20 mouse cellular contexts compared by ENCODE assay signal in genomic region chr14:48352825-48353224, GRCm38 (mm10).
DNase-seq lines count a peak whose midpoint lies in the region; ATAC-seq lines count a peak whose summit lies in the region.
"Had no signal": no experiment of that assay in that cellular context is flagged by ENCODE, and none has a peak within 500 bp of the region (broad histone marks: within the 10 kb centered on the region; RNA-seq: fewer than 3 reads in every experiment).

No protein-coding gene starts in this region.

- DNase-seq in 3T3-L1 (ENCODE audit: low read depth, low spot score) = peak; percentile 22
- peak; percentile 64 for DNase-seq in adipocyte (ENCODE audit: low spot score)
- peak; percentile 50 for DNase-seq in gonadal fat pad, adult 2 months (ENCODE audit: low read depth)
- no peak for DNase-seq in cerebellum, postnatal 25 days
- DNase-seq: adrenal gland, adult 8-10 months; adrenal gland, postnatal 14 days; adrenal gland, postnatal 36 days; cerebellum, adult 11-12 months; cerebellum, adult 2 months; cerebellum, adult 9-10 months; cerebellum, postnatal 10 days; cerebellum, postnatal 36 days; embryo, embryonic 11 days; forebrain, postnatal 0 days had no signal

- H3K9me3 ChIP-seq in heart, embryonic 11.5 days (replicated peaks; ENCODE audit: control insufficient read depth, low read length) = no peaks in the 10 kb centered on the region
- H3K9me3 ChIP-seq: embryonic facial prominence, embryonic 13.5 days; embryonic facial prominence, embryonic 15.5 days; forebrain, embryonic 13.5 days; forebrain, embryonic 15.5 days had no signal

- no peak overlapping the region for H3K4me2 ChIP-seq in heart, embryonic 11.5 days
- H3K4me2 ChIP-seq: embryonic facial prominence, embryonic 13.5 days; embryonic facial prominence, embryonic 15.5 days; forebrain, embryonic 13.5 days; forebrain, embryonic 15.5 days had no signal

- no peaks in the 10 kb centered on the region for H3K4me1 ChIP-seq in heart, embryonic 11.5 days (ENCODE audit: control insufficient read depth, insufficient read depth, low read length)

- H3K27ac ChIP-seq in heart, embryonic 11.5 days (ENCODE audit: low read depth, low read length) = no peak overlapping the region
- H3K27ac ChIP-seq: embryonic facial prominence, embryonic 13.5 days; embryonic facial prominence, embryonic 15.5 days; forebrain, embryonic 13.5 days; forebrain, embryonic 15.5 days had no signal

- no peak overlapping the region for H3K4me3 ChIP-seq in heart, embryonic 11.5 days (ENCODE audit: low read depth, low read length)
- H3K4me3 ChIP-seq: embryonic facial prominence, embryonic 13.5 days; embryonic facial prominence, embryonic 15.5 days; erythroblast, embryonic 14.5 days; forebrain, embryonic 13.5 days; forebrain, embryonic 15.5 days had no signal

- H3K36me3 ChIP-seq in heart, embryonic 11.5 days (ENCODE audit: control insufficient read depth, insufficient read depth, low read length) = no peaks in the 10 kb centered on the region
- H3K36me3 ChIP-seq: embryonic facial prominence, embryonic 13.5 days; embryonic facial prominence, embryonic 15.5 days; forebrain, embryonic 15.5 days had no signal

- no peak for ATAC-seq in heart, embryonic 11.5 days (replicated peaks; ENCODE audit: insufficient number of reproducible peaks, low FRiP score, low TSS enrichment)
- ATAC-seq: forebrain, embryonic 13.5 days; forebrain, embryonic 15.5 days; forebrain, postnatal 0 days had no signal

- no peak overlapping the region for H3K9ac ChIP-seq in heart, embryonic 11.5 days (ENCODE audit: low read depth, low read length)
- H3K9ac ChIP-seq: embryonic facial prominence, embryonic 13.5 days; embryonic facial prominence, embryonic 15.5 days; forebrain, embryonic 13.5 days; forebrain, embryonic 15.5 days; forebrain, postnatal 0 days had no signal

- H3K27me3 ChIP-seq in heart, embryonic 11.5 days (ENCODE audit: control insufficient read depth, insufficient read depth, low read length) = 0 out of 2 replicates have a peak, but pooled peaks cover 2% of the 10 kb centered on the region
- H3K27me3 ChIP-seq: forebrain, embryonic 13.5 days; forebrain, embryonic 15.5 days had no signal

Comparison
In these comparisons a context has a peak if more than half of its experiments do, and no peak if none do; other contexts are left out.
1. DNase-seq: peak in 3T3-L1 (single experiment), adipocyte (single experiment) and gonadal fat pad, adult 2 months (single experiment); none in cerebellum, postnatal 25 days (0 of 2).